Mouse (Mus musculus) cortical plate, adult 2 months (tissue): ENCODE results near the gene Olfr160. TPM values are rescaled to one million over a fixed set of nuclear protein-coding genes. Genes with fewer than 3 reads are reported as not detected.

Experiments
- H3K27ac ChIP-seq: fragments of 200-500 bp; 2 replicates; pipeline ENCODE4 v1.5.1; 2012; ENCODE audit warnings: low read length, control low read depth, inconsistent platforms; ENCODE audit not compliant: insufficient read depth
- H3K4me1 ChIP-seq: fragments of 200-500 bp; 2 replicates; pipeline ENCODE4 v1.6.1; 2011; ENCODE audit warnings: low read length; ENCODE audit not compliant: control insufficient read depth, insufficient read depth
- H3K4me3 ChIP-seq: fragments of 200-500 bp; 2 replicates; pipeline ENCODE4 v1.5.1; 2011; ENCODE audit warnings: mild to moderate bottlenecking, low read length, control low read depth; ENCODE audit not compliant: insufficient read depth
- CTCF ChIP-seq: fragments of 200-500 bp; IDR thresholded peaks from 2 replicates; pipeline ENCODE4 v1.5.1; 2011; ENCODE audit warnings: mild to moderate bottlenecking, control low read depth, low read length; ENCODE audit not compliant: insufficient read depth; ENCODE audit errors: extremely low read depth
- POLR2A ChIP-seq: fragments of 200-500 bp; IDR thresholded peaks from 2 replicates; pipeline ENCODE4 v1.6.1; 2011; ENCODE audit warnings: mild to moderate bottlenecking, low read length, control low read depth; ENCODE audit not compliant: insufficient read depth; ENCODE audit errors: extremely low read depth
- polyA plus RNA-seq: library from polyadenylated mRNA; depleted of rRNA; stranded (reverse); fragments of >200 nt; gene quantifications from 2 replicates; pipeline ENCODE4 v1.2.3, GENCODE M21; 2012

Olfr160 gene
- polyA plus RNA-seq, 1 experiment: not detected

GRCm38 (mm10) chr9:37687941-37688303, 28.1 kb downstream of the Olfr160 start:
- Histone ChIP-seq H3K4me1 (no peaks in the 10 kb centered on the region; the same call in 1 of the 2 replicates), H3K4me3 (no peak overlapping the region), H3K27ac (no peak overlapping the region)
- TF ChIP-seq CTCF: no peak
- TF ChIP-seq POLR2A: no peak

DNA sequence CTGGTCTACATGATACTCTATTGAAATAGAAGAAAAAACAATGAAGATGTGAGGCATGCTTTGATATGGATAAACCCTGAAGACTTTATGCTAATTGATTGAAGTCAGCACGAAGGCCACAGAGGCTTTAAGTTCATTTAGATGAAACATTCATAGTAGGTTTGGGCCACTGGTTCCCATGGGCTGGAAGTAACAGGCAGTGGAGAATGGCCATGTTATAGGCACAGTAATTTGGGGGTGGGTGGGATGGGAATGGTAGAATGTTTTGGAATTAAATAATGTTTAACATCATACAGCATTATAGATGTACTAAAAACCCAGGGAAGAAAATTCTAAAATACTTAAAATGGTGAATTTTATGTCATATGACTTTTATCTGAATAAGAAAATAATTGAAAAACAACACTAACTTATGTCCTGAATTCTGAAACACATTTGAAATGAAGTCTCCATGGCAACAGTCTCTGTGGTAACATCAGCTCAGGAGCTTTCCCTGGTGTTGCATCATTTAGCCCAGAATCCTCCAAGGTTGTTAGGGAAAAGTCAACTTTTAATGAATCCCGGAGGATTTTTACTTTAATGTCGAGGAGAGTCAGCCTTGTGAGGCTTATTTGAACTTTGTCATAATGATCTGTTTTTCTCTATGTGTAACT, 28.6 kb downstream of the Olfr160 start:
- H3K4me1 ChIP-seq: no peaks in the 10 kb centered on the region; the same call in 1 of the 2 replicates
- TF ChIP-seq CTCF (no peak), POLR2A (no peak)
- no peak overlapping the region for H3K4me3 ChIP-seq
- no peak overlapping the region for H3K27ac ChIP-seq

DNA sequence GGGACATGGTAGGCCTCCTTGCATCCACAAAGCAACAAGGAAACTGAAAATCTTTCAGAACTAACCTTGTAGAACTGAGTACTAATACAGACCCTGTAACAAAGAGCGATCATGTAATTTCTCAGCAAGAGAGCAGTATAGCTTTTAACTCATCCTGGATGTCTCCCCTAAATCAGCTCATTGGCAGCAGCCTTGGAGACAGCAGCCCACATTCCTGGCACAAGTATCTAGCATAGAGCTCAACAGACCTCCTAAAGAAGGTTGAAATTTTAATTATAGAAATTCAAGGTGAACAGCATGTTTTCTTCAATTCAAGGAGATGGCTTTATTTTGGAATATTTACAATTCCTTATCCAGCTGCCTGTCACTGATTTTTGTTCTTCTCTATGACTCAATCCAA, 34.9 kb downstream of the Olfr160 start:
- Histone ChIP-seq H3K4me3 (no peak overlapping the region), H3K27ac (no peak overlapping the region), H3K4me1 (peaks cover 2% of the 10 kb centered on the region)
- TF ChIP-seq CTCF (no peak), POLR2A (no peak)

GRCm38 (mm10) chr9:37675287-37675686, 40.8 kb downstream of the Olfr160 start:
- no peak overlapping the region for H3K27ac ChIP-seq
- H3K4me3 ChIP-seq: no peak overlapping the region
- no peak for TF ChIP-seq CTCF
- TF ChIP-seq POLR2A: no peak
- H3K4me1 ChIP-seq: no peaks in the 10 kb centered on the region

DNA sequence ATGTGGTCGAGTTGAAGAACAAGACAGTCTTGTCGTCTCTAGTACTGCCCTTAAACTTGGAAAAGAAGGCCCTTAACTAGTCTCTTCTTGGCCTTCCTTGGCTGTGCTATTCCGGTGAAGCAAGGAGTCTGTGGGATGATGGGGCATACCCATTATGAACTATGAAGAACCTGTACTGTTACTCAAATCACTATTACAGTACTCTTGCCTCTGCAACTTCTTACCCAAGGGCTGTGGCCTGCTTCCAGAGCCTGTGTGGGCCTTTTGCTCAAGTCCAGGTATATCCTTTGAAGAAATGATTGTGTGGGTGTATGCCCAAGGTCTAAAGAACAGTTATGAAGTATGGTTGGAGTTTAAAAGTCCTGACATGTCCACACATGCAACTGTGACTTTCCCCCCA, 45.8 kb downstream of the Olfr160 start:
- H3K27ac ChIP-seq: no peak overlapping the region
- H3K4me3 ChIP-seq: no peak overlapping the region
- TF ChIP-seq POLR2A (no peak), CTCF (no peak)
- no peaks in the 10 kb centered on the region for H3K4me1 ChIP-seq

GRCm38 (mm10) chr9:37669678-37670077, 46.4 kb downstream of the Olfr160 start:
- Histone ChIP-seq H3K4me1 (no peaks in the 10 kb centered on the region), H3K27ac (no peak overlapping the region), H3K4me3 (no peak overlapping the region)
- TF ChIP-seq POLR2A (no peak), CTCF (no peak)

DNA sequence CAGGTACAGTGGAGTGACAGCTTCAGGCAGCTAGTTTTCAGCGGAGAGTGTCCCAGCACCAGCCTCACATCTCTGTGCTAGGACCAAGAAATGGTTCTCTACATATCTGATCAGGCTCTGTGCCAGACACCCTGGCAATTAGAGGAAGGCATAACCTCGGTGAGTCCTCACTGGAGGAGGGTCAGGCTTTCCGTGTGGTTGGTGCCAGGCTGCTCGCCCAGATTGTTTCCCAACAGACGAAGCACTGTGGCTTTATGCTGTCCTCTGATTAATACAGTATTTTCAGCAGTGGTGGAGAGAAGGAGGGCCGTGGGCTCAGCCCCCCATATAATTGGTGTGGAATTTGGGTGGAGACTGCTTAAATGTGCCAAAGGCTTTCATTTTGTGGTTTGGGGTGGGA, 46.9 kb downstream of the Olfr160 start, which contains the start of gene Panx3:
Panx3 (minus strand) TSS at position 121 of the 400 bp plus-strand sequence.
- TF ChIP-seq POLR2A (no peak), CTCF (no peak)
- no peak within 1 kb of the TSS for H3K27ac ChIP-seq

GRCm38 (mm10) chr9:37666045-37666444, 50.0 kb downstream of the Olfr160 start:
- TF ChIP-seq CTCF (no peak), POLR2A (no peak)
- H3K27ac ChIP-seq: no peak overlapping the region
- H3K4me1 ChIP-seq: no peaks in the 10 kb centered on the region
- no peak overlapping the region for H3K4me3 ChIP-seq

More for the DNA sequence above, 46.9 kb downstream of the Olfr160 start, which contains the start of gene Panx3:
- Histone ChIP-seq H3K4me3 (no peak within 1 kb of the TSS), H3K4me1 (no peaks in the 10 kb centered on the region)

- no peak for TF ChIP-seq POLR2A
- TF ChIP-seq CTCF: no peak
- Histone ChIP-seq H3K4me3 (no peak overlapping the region), H3K27ac (no peak overlapping the region), H3K4me1 (no peaks in the 10 kb centered on the region)
Observed at GRCm38 (mm10) chr9:37664604-37665003, 51.4 kb downstream of the Olfr160 start.

DNA sequence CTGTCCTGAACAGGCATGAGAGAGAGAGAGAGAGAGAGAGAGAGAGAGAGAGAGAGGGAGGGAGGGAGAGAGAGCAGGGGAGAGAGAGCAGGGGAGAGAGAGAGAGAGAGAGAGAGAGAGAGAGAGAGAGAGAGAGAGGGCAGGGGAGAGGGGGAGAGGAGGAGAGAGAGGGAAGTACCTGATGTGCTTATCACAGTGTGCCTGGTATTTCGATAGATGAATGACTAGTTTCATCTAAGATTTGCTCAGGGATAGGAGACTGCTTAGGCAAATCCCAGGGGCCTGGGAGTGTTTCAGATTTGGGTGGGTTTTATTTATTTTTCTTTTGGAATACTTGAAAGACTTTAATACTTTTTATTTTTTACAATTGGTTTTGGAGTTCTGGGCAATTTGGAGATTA, 52.8 kb downstream of the Olfr160 start:
- Histone ChIP-seq H3K4me3 (no peak overlapping the region), H3K4me1 (no peaks in the 10 kb centered on the region), H3K27ac (no peak overlapping the region)
- TF ChIP-seq POLR2A: no peak
